Mouse (Mus musculus): ENCODE measurements around the gene Aurkb. TPM values are rescaled to one million over a fixed set of nuclear protein-coding genes. Genes with fewer than 3 reads are reported as not detected.

Aurkb gene
- polyA plus RNA-seq, 1 experiment from 2014 or later = 12.6 TPM

DNA sequence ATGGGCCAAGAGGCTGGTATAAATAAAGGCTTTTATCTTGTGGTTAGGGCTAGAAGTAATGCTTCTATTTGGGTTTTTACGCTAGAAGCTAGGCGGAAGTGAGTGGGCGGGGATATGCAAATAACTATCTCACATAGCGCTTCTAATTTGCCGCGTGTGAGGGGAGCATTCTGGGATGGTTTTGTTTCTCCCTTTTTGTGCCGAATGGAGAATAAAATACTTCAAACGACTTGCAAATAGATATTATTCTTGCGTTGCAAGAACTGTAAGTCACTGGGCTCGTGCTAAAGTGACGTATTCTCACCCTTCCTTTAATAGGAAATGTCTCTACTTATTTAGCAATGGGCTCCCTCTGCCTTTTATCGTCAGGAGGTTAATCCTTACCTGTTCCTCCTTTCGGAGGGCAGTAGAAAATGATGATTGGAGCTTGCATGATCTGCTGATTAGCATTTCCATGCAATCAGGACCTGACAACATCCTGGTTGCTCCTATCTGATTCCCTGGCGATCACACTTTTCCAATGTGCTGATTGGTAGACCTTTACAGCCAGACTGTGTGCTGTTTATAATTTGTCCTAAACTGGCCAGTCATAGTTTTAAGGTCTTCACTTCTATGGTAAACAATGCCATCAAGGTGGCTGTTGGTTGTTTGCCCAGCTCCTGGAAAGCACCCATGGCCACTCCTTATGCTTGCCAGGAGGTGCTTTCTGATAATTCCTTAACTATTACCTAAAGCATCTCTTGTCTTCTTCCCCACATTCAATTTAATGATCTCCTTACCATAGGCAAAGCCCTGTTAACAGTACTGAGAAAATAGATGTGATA is 27.8 kb downstream of the Aurkb start:
- Histone ChIP-seq H3K4me1 (ENCODE audit: control insufficient read depth, insufficient read depth, low read length) (peaks cover 24% of the 10 kb centered on the region), H3K4me3 (ENCODE audit: low read depth, low read length) (peak overlapping the region; percentile 39), H3K36me3 (ENCODE audit: control insufficient read depth, insufficient read depth, low read length) (no peaks in the 10 kb centered on the region), H3K9ac (ENCODE audit: low read depth, low read length) (peak overlapping the region; percentile 51), H3K4me2 (ENCODE audit: low read length) (peak overlapping the region; percentile 70), H3K27ac (ENCODE audit: low read length) (peak overlapping the region; percentile 85), H3K9me3 (replicated peaks; ENCODE audit: control insufficient read depth, low read length, poor library complexity, severe bottlenecking) (no peaks in the 10 kb centered on the region), H3K27me3 (ENCODE audit: control insufficient read depth, insufficient read depth, low read depth, low read length) (no peaks in the 10 kb centered on the region)
- peak; percentile 54 for ATAC-seq
- WGBS = under 1% methylated on average over 14 of the region's 14 CpGs

DNA sequence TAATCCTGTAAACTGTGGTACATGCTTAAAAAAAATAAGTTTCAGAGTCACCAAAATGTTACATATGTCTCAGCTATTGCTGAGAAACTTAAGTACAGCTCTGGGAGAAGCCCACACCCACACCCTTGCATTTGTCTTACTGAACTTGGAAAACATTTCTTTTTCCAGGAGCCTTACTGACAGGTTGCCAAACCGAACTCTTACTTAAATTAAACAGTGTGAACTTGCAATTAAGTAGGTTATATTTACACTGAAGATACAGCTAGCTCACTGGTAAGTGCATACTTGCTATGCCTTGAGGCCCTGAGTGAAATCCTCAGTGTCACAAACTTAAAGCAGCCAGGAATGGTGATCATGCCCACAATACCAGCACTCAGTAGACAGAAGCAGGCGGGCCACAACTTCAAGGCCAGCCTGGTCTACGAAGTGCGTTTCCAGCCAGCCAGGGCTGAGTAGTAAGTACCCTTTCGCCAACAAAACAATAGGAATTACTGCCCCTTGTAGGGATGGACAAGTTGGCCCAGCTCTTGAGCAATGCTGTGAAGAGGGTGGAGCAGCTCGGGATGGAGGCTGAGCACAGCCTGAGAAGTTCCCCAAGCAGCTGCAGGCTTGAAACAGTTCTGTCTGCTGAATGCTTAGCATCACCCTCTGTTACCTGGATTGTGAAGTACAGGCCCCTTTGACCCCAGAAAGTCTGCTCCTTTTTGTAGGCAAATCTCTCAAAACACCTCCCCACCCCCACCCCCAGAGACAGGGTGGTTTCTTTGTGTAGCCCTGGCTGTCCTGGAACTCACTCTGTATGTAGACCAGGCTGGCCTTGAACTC is 28.7 kb downstream of the Aurkb start:
- ATAC-seq = no peak
- Histone ChIP-seq H3K9me3 (replicated peaks; ENCODE audit: control insufficient read depth, low read length, poor library complexity, severe bottlenecking) (no peaks in the 10 kb centered on the region), H3K4me3 (ENCODE audit: low read depth, low read length) (no peak overlapping the region), H3K27ac (ENCODE audit: low read length) (peak overlapping the region; percentile 85), H3K4me1 (ENCODE audit: control insufficient read depth, insufficient read depth, low read length) (peaks cover 24% of the 10 kb centered on the region), H3K9ac (ENCODE audit: low read depth, low read length) (0 out of 2 replicates have a peak overlapping the region, but pooled peaks have one; percentile 1), H3K36me3 (ENCODE audit: control insufficient read depth, insufficient read depth, low read length) (no peaks in the 10 kb centered on the region), H3K27me3 (ENCODE audit: control insufficient read depth, insufficient read depth, low read depth, low read length) (no peaks in the 10 kb centered on the region), H3K4me2 (ENCODE audit: low read length) (no peak overlapping the region)
- 49% methylated on average over 6 of the region's 6 CpGs for WGBS

- 53% methylated on average over 2 of the region's 2 CpGs for WGBS
- Histone ChIP-seq H3K9me3 (replicated peaks; ENCODE audit: control insufficient read depth, low read length, poor library complexity, severe bottlenecking) (no peaks in the 10 kb centered on the region), H3K9ac (ENCODE audit: low read depth, low read length) (no peak overlapping the region), H3K36me3 (ENCODE audit: control insufficient read depth, insufficient read depth, low read length) (no peaks in the 10 kb centered on the region), H3K4me3 (ENCODE audit: low read depth, low read length) (no peak overlapping the region), H3K4me1 (ENCODE audit: control insufficient read depth, insufficient read depth, low read length) (peaks cover 22% of the 10 kb centered on the region), H3K27me3 (ENCODE audit: control insufficient read depth, insufficient read depth, low read depth, low read length) (no peaks in the 10 kb centered on the region), H3K27ac (ENCODE audit: low read length) (no peak overlapping the region), H3K4me2 (ENCODE audit: low read length) (no peak overlapping the region)
- no peak for ATAC-seq
These were observed 29.3 kb downstream of the Aurkb start for GRCm38 (mm10) chr11:69074776-69075069.

DNA sequence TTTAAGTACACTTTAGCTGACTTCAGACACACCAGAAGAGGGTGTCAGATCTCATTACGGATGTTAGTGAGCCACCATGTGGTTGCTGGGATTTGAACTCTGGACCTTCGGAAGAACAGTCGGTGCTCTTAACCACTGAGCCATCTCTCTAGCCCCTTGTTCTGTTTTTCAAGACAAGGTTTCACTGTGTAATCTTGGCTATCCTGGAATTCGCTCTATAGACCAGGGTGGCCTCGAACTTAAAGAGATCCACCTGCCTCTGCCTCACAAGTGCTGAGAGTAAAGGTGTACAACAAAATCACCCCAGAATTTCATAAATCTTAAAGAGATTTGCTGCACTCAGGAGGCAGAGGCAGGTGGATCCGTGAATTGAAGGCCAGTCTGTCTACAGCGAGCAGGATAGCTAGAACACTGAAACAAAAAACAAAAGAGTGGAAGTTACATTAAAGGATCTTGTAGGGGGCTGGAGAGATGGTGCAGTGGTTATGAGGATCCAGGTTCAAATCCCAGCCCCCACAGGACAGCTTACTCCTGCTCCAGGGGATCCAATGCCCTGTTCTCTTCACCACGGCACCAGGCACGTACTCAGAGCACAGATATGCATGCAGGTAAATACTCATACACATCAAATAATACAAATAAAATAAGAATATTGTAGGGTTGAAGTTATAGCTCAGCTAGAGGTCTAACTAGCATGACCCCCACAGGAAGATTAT is 30.5 kb downstream of the Aurkb start:
- Histone ChIP-seq H3K4me3 (ENCODE audit: low read depth, low read length) (no peak overlapping the region), H3K27me3 (ENCODE audit: control insufficient read depth, insufficient read depth, low read depth, low read length) (no peaks in the 10 kb centered on the region), H3K4me2 (ENCODE audit: low read length) (no peak overlapping the region), H3K27ac (ENCODE audit: low read length) (no peak overlapping the region), H3K4me1 (ENCODE audit: control insufficient read depth, insufficient read depth, low read length) (peaks cover 18% of the 10 kb centered on the region), H3K9me3 (replicated peaks; ENCODE audit: control insufficient read depth, low read length, poor library complexity, severe bottlenecking) (no peaks in the 10 kb centered on the region), H3K36me3 (ENCODE audit: control insufficient read depth, insufficient read depth, low read length) (no peaks in the 10 kb centered on the region), H3K9ac (ENCODE audit: low read depth, low read length) (no peak overlapping the region)
- WGBS = 46% methylated on average over 8 of the region's 9 CpGs
- ATAC-seq = no peak

- Histone ChIP-seq H3K27me3 (ENCODE audit: control insufficient read depth, insufficient read depth, low read depth, low read length) (no peaks in the 10 kb centered on the region), H3K27ac (ENCODE audit: low read length) (no peak overlapping the region), H3K9ac (ENCODE audit: low read depth, low read length) (no peak overlapping the region), H3K4me2 (ENCODE audit: low read length) (no peak overlapping the region), H3K4me1 (ENCODE audit: control insufficient read depth, insufficient read depth, low read length) (peaks cover 13% of the 10 kb centered on the region), H3K4me3 (ENCODE audit: low read depth, low read length) (no peak overlapping the region), H3K9me3 (replicated peaks; ENCODE audit: control insufficient read depth, low read length, poor library complexity, severe bottlenecking) (no peaks in the 10 kb centered on the region), H3K36me3 (ENCODE audit: control insufficient read depth, insufficient read depth, low read length) (no peaks in the 10 kb centered on the region)
- ATAC-seq = no peak
- 71% methylated on average over 5 of the region's 5 CpGs for WGBS
These were observed 31.1 kb downstream of the Aurkb start for GRCm38 (mm10) chr11:69076572-69076971.

DNA sequence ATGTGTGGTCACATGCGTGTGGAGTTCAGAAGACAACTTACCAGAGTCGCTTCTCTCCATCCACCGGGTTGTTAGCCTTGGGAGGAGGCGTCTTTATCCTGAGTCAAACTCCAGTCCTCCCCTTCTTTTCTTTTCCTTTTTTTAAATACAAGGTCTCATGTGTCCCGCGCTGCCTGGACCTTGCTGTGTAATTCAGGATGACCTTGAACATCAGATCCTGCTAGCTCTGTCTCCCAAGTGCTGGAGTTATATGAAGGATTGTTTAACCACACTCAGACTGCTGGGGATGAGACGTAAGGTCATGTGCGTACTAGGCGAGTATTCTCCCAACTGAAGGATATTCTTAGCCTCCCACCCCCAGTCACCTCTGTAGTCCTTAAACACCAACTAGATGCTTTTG is 31.9 kb downstream of the Aurkb start:
- no peaks in the 10 kb centered on the region for H3K9me3 ChIP-seq (replicated peaks; ENCODE audit: control insufficient read depth, low read length, poor library complexity, severe bottlenecking)
- no peak overlapping the region for H3K4me3 ChIP-seq (ENCODE audit: low read depth, low read length)
- no peaks in the 10 kb centered on the region for H3K36me3 ChIP-seq (ENCODE audit: control insufficient read depth, insufficient read depth, low read length)
- 90% methylated on average over 9 of the region's 9 CpGs for WGBS
- H3K4me1 ChIP-seq (ENCODE audit: control insufficient read depth, insufficient read depth, low read length) = peaks cover 6% of the 10 kb centered on the region
- ATAC-seq = no peak
- no peak overlapping the region for H3K4me2 ChIP-seq (ENCODE audit: low read length)
- H3K27ac ChIP-seq (ENCODE audit: low read length) = no peak overlapping the region
- no peak overlapping the region for H3K9ac ChIP-seq (ENCODE audit: low read depth, low read length)
- H3K27me3 ChIP-seq (ENCODE audit: control insufficient read depth, insufficient read depth, low read depth, low read length) = no peaks in the 10 kb centered on the region

- 87% methylated on average over 6 of the region's 6 CpGs for WGBS
- Histone ChIP-seq H3K27ac (ENCODE audit: low read length) (no peak overlapping the region), H3K9ac (ENCODE audit: low read depth, low read length) (no peak overlapping the region), H3K4me1 (ENCODE audit: control insufficient read depth, insufficient read depth, low read length) (peaks cover 3% of the 10 kb centered on the region; the same call in 1 of the 2 replicates), H3K9me3 (replicated peaks; ENCODE audit: control insufficient read depth, low read length, poor library complexity, severe bottlenecking) (no peaks in the 10 kb centered on the region), H3K36me3 (ENCODE audit: control insufficient read depth, insufficient read depth, low read length) (no peaks in the 10 kb centered on the region), H3K27me3 (ENCODE audit: control insufficient read depth, insufficient read depth, low read depth, low read length) (no peaks in the 10 kb centered on the region), H3K4me2 (ENCODE audit: low read length) (no peak overlapping the region), H3K4me3 (ENCODE audit: low read depth, low read length) (no peak overlapping the region)
- ATAC-seq = no peak
These were observed 32.6 kb downstream of the Aurkb start for GRCm38 (mm10) chr11:69078041-69078440.

DNA sequence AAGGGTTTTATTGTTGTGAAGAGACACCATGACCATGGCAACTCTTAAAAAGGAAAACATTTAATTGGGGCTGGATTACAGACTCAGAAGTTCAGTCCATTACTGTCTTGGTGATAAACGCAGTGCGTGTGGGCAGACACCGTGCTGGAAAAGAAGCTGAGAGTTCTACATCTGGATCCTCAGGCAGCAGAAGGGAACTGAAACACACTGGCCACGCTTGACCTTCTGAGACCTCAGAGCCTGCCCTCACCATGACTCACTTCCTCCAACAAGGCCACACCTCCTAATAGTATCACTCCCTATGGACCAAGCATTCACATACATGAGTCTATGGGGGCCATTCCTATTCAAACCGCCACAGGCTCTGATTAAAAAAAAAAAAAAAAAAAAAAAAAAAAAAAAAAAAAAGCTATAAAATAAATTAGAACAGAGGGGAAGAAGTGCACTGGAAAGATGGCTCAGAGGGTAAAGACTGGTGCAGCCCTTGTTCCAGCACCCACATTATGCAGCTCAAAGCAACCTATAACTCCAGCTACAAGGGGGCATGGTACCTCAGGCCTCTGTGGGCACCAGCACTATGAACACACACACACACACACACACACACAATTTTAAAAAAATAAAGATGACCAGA is 33.5 kb downstream of the Aurkb start:
- H3K4me1 ChIP-seq (ENCODE audit: control insufficient read depth, insufficient read depth, low read length) = peaks cover 2% of the 10 kb centered on the region; the same call in 1 of the 2 replicates
- H3K4me3 ChIP-seq (ENCODE audit: low read depth, low read length) = no peak overlapping the region
- no peaks in the 10 kb centered on the region for H3K36me3 ChIP-seq (ENCODE audit: control insufficient read depth, insufficient read depth, low read length)
- ATAC-seq = no peak
- H3K27me3 ChIP-seq (ENCODE audit: control insufficient read depth, insufficient read depth, low read depth, low read length) = no peaks in the 10 kb centered on the region
- H3K9me3 ChIP-seq (replicated peaks; ENCODE audit: control insufficient read depth, low read length, poor library complexity, severe bottlenecking) = no peaks in the 10 kb centered on the region
- no peak overlapping the region for H3K27ac ChIP-seq (ENCODE audit: low read length)
- no peak overlapping the region for H3K9ac ChIP-seq (ENCODE audit: low read depth, low read length)
- 73% methylated on average over 5 of the region's 5 CpGs for WGBS
- no peak overlapping the region for H3K4me2 ChIP-seq (ENCODE audit: low read length)

Data from midbrain, embryonic 16.5 days (tissue).